Mouse (Mus musculus) left cerebral cortex, adult 2 months (tissue): Measurements from ENCODE around the gene Gm44502. TPM values are rescaled to one million over a fixed set of nuclear protein-coding genes. Genes with fewer than 3 reads are reported as not detected.

ENCODE experiments used
- DNase-seq, 2 experiments: peaks; one replicate each; pipeline ENCODE4 v3.0.0; 2021 to 2022; ENCODE audit warnings: low spot score in 2 of 2, mixed read lengths in 1 of 2; ENCODE audit errors: extremely low spot score in 1 of 2
- H3K27ac ChIP-seq: fragments of 200-600 bp; 2 replicates; pipeline ENCODE4 v1.8.1; 2022
- H3K4me3 ChIP-seq: fragments of 200-600 bp; 2 replicates; pipeline ENCODE4 v1.8.1; 2022
- CTCF ChIP-seq: fragments of 200-600 bp; IDR thresholded peaks from 2 replicates; pipeline ENCODE4 v1.8.1; 2022; ENCODE audit warnings: antibody characterized with exemption, mild to moderate bottlenecking, moderate library complexity
- intact Hi-C: fragments of 180-260 bp; cut with DNase I; formaldehyde crosslinking; loops from one replicate; pipeline ENCODE4 v1.15.1; 2025
- total RNA-seq, 2 experiments: library from RNA; stranded (reverse); gene quantifications; 2 replicates each; pipeline ENCODE4 v1.2.3; 2021

Gm44502 gene
- total RNA-seq, 2 experiments from 2014 or later = not detected

DNA sequence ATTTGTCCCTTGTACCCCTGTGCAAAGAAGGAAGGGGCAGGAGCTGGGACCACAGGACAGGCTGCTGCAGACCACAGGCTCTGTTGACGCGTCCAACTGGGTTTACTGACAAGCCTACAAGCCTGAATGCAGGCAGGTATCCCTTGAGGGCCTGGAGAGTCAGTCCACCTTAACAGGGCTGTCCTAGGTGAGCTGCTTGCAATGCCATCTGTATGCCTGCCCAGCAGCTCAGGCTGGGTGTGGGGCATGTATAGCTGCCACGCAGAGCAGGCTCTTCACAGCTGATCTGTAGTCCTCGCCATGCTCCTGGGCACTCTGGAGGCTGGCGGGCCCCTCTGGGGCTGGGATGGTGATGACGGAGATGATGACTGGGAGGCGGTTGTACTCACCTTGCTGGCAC is 44.9 kb downstream of the Gm44502 start, which contains the start of gene Klhdc7b:
Klhdc7b (plus strand) TSS at position 301 of the 400 bp plus-strand sequence.
- Histone ChIP-seq H3K4me3 (no peak within 1 kb of the TSS), H3K27ac (no peak within 1 kb of the TSS)
- intact Hi-C loops = no loop called here
- DNase-seq = no peak
- no peak for TF ChIP-seq CTCF

DNA sequence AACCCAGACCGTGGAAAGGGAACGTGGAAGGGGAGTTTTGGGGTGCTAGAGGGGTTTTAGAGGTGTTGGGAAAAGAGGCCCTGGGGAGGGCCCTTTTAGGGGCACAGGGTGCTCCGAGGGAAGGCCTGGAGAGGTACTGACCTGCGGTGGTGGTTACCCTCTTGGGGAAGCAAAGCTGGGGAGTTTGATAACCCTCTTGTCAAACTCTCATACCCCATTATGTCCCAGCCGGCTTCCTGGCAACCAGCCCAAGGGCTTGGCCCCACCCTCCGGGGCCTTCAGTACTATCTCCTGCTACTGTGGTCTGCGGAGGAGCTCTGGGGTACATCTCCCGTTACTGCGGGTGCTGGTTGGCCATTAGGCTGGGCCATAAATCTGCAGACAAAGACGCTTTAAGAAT is 50.1 kb downstream of the Gm44502 start:
- TF ChIP-seq CTCF = no peak
- Histone ChIP-seq H3K27ac (peak overlapping the region; percentile 40), H3K4me3 (peak overlapping the region; percentile 39)
- intact Hi-C loops = no loop called here
- no peak for DNase-seq

- peak within 1 kb of the TSS; percentile 40 for H3K27ac ChIP-seq
Measured at GRCm38 (mm10) chr15:89378831-89379401, 50.6 kb downstream of the Gm44502 start, which contains the start of gene Odf3b. TSS of gene Odf3b (minus strand) at chr15:89379282.

GRCm38 (mm10) chr15:89377938-89378828 is 51.3 kb downstream of the Gm44502 start:
- DNase-seq = no peak
- peak overlapping the region; percentile 40; the same call in 1 of the 2 replicates for H3K27ac ChIP-seq
- intact Hi-C loops = no loop called here
- TF ChIP-seq CTCF = no peak
- peak overlapping the region; percentile 39 for H3K4me3 ChIP-seq

More at GRCm38 (mm10) chr15:89378831-89379401, 50.6 kb downstream of the Gm44502 start, which contains the start of gene Odf3b:
- intact Hi-C loops = no loop called here
- no peak for TF ChIP-seq CTCF
- H3K4me3 ChIP-seq = peak within 1 kb of the TSS; percentile 39
- DNase-seq = no peak

DNA sequence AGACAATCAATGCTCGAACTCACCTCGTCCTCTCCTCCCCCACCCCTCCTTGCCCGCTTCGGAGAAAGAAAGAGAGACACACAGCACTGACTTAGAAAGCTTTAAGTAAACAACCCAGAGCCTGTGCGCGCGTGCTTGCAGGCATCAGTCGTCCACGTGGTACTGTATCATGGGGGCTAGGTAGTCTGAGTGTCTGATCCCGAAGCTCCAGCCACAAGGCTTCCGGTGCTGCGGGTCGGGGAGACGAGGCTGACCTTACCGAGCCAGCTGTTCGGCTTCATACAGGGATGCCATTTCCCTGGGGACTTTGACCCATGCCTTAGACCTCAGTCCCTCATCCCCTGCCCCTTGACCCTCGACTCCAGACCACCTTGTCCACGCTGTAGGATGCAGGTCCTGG is 52.1 kb downstream of the Gm44502 start:
- no peak for TF ChIP-seq CTCF
- intact Hi-C loops = no loop called here
- Histone ChIP-seq H3K27ac (no peak overlapping the region), H3K4me3 (no peak overlapping the region)
- no peak for DNase-seq

DNA sequence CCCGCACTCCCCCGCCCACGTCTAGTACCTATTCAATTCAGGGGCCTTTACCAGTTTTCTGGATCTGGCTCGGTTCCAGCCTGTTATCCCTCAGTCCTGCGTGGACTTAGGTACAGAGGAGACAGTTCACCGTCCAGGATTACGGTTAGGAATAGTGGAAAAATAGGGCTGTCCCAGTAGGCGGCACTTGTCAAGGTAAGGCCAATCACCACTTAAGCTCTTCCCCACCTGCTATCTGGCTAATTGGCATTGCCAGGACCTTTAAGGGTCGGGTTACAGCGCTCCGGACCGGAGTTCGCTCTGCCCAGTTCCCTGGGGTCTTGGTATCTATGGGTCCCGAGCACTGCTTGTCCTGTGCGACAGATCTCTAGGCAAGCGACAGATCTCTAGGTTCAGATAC is 52.5 kb downstream of the Gm44502 start, which contains the start of gene Tymp:
Tymp (minus strand) TSS at position 83 of the 400 bp plus-strand sequence.
- no peak for TF ChIP-seq CTCF

DNA sequence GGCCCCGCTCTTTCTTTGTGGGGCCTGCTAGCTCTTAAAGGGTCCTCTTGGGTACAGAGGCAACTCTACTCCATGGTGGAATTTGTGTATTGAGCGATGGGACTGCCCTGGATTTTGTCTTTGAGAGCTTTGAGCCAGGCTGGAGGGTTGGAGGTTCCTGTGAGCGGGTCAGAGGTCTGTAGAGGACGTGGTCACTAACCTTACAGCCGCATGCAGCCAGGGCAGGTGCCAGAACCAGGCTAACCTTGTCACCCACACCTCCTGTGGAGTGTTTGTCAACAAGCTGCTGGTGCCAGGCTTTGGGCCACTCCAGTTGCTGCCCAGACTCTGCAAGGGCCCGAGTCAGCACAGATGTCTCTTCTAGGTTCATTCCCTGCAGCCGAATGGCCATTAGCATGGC is 53.5 kb downstream of the Gm44502 start:
- no peak for TF ChIP-seq CTCF
- intact Hi-C loops = no loop called here
- Histone ChIP-seq H3K27ac (no peak overlapping the region), H3K4me3 (no peak overlapping the region)
- DNase-seq = no peak

More for the DNA sequence above, 52.5 kb downstream of the Gm44502 start, which contains the start of gene Tymp:
- no peak for DNase-seq
- intact Hi-C loops = no loop called here
- H3K27ac ChIP-seq = no peak within 1 kb of the TSS
- H3K4me3 ChIP-seq = no peak within 1 kb of the TSS

- intact Hi-C loops = loop anchor here (5.0 kb wide), 1 partner anchor 92 kb away; no protein-coding TSS in a partner anchor
- TF ChIP-seq CTCF = no peak
- Histone ChIP-seq H3K4me3 (no peak overlapping the region; the same call in 1 of the 2 replicates), H3K27ac (no peak overlapping the region)
- no peak for DNase-seq
Measured at GRCm38 (mm10) chr15:89374801-89375534, 54.5 kb downstream of the Gm44502 start.

GRCm38 (mm10) chr15:89374340-89374739 is 55.2 kb downstream of the Gm44502 start:
- intact Hi-C loops = loop anchor here (5.0 kb wide), 1 partner anchor 93 kb away; no protein-coding TSS in a partner anchor
- peak overlapping the region; percentile 98 for H3K27ac ChIP-seq
- no peak for DNase-seq
- no peak for TF ChIP-seq CTCF
- peak overlapping the region; percentile 83 for H3K4me3 ChIP-seq

DNA sequence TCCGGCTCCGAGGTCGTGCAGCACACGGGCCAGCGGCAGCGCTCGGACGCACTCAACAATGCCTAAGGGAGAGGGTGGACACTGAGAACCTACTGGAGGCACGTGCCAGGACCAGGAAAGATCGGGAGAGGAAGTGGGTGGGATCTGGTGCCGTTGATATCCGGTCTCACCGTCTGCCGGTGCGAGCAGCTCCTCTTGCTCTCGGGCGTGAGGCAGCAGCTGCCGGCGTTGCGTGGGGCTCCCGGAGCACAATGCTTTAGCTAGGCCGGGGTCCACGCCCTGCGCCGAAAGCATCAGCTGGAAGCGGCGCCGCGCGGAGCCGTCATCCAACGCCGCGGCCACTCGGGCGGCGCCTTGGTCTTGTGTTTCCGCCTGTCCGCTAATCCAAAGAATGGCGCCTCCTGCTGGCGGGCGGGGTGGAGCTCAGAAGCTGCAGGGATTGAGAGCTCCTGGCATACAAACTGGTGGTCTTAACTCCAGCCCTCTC is 55.7 kb downstream of the Gm44502 start, which contains the start of gene Sco2:
Sco2 (minus strand) TSS at position 85 of the 487 bp plus-strand sequence.
- Histone ChIP-seq H3K4me3 (peak within 1 kb of the TSS; percentile 83), H3K27ac (peak within 1 kb of the TSS; percentile 98)
- intact Hi-C loops = loop anchor here (1.0 to 5.0 kb wide), 3 partner anchors 17 to 93 kb away; partner anchors contain the start of gene Sbf1
- DNase-seq = peak; percentile 90 to 94
- peak; percentile 94 for TF ChIP-seq CTCF
